Mouse (Mus musculus) thymus, adult 18-20 months (tissue): ENCODE measurements at regions not wholly inside any gene's neighbourhood (a gene's known extent, or its start where the extent isn't known, plus 50 kb on each side); places are given as distances from the start of the nearest gene placed in this dataset.

Experiments
- DNase-seq, 2 experiments: peaks; one replicate each; pipeline ENCODE4 v3.0.0; 2022; ENCODE audit warnings: mixed read lengths in 2 of 2

DNA sequence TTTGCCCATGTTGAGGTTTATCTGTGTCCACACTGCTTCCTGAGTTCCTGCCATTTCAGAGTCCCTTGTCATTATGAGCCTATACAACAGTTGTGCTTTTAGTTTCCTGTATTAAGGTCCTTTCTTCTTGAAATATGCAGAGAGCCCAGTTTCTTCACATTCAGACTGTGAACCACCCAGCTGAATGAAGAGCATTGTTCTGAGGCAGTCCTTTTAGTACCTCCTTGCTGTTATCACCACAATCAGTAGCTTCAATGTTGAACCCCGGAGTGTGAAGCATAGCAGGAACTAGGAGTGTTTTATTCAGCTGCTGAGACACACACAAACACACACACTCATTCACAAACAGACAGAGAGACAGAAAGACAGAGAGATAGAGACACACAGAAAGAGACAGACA lies 1452.1 kb downstream of the Gsdmc2 start:
- DNase-seq, result no peak

DNA sequence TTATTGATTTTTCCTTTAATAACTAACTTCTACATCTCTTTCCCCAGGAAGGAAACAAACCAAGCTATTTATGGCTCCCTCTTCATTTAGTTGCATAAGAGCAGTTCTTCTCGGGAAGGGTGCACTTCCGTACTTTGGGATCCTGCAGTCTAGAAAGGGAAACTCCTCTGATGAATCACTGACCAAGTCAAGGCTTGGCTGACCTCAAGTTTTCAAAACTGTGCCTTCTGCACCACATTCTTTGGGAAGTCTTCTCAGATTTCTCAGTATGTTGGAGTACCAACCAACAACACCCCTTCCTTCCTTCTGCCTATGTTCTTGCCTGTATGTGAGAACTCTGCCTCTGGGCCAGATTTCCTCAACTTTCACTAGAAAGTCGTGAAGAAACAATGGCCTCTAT lies 1452.6 kb downstream of the Gsdmc2 start:
- no peak for DNase-seq

DNA sequence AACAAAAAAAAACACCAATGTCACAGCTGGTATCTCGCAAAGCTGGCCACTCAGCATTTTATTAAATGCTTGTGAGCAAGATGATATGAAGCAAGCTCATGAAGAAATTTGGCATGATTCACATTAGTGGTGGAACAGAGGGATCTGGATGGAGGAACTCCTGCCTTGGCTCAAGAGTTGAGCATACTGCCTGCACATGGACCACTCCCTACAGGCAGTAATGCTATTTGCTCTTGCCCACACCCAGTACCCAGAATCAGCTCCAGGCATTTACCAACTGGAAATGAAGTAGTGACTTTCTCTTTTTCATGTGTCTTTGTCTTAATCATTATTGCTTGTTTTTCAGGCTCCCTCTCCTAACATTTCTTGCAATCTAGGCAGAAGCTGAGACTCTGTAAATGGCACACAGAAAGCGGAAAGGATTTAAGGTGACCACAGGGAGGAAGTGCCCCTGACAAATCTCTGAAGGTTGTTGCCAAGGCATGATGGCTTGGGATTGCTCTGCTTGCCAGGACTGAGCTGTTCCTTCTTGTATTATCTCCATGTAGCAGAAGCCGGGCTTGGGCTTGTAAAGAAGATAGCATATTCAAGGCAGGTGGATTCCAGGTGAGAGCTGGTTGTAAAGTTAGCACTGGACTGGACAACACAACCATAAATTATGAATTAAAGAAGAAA lies 1455.4 kb downstream of the Gsdmc2 start:
- DNase-seq, result no peak

DNA sequence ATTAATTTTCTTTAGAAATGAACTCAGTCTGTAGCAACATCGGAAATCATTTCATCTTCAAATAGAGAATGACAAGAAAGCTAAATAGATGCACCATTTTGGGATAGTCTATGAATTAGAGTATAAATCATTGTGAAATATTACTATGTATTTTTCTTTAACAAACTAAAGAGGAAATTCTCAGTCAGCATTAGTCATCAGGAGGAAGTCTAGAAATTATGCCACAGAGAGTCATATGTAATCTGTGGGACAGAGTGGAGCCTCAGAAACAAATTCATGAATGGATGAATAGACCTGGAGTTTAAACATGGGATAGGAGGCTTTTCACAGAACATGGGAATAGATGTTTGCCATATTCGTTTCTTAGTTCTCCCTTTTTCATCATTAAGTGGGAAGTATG lies 1459.4 kb upstream of the A1bg start:
- no peak for DNase-seq

DNA sequence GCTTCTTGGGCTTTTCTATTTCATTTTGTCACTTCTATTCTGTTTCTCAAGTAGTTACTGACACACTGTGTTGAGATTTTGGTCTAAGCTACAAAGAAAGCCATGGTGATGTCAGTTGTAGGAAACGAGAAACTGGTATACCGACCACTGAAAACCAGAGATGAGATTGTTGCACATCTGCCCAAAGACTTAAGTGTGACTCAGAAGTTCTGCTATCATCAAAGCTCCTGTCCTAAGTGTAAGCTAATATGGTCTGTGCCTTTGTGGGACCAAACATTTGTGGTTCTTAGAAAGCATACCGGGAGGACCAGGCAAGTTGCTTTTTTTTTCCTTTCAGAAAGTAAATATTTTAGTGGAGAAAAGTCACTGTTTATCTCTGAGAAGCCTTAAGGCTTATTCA lies 1451.8 kb upstream of the A1bg start:
- no peak for DNase-seq

DNA sequence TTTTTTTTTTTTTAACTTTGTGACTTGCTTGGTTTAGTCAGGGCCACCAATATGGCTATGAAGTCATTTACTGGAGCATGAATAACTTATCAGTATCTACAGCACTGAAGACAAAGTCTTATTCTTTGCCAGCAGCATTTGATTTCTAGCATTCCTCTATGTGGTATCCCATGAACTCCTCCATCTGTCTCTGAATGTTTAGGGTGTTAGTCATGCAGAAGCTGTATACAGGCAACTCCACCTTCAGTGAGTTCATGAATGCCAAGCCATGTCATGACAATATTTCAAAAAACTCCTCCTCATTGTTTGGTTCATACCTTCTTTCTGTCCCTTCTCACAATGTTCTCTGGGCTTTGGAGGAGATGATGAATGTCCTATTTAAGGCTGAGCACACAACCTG lies 1438.4 kb upstream of the A1bg start:
- DNase-seq, result no peak

DNA sequence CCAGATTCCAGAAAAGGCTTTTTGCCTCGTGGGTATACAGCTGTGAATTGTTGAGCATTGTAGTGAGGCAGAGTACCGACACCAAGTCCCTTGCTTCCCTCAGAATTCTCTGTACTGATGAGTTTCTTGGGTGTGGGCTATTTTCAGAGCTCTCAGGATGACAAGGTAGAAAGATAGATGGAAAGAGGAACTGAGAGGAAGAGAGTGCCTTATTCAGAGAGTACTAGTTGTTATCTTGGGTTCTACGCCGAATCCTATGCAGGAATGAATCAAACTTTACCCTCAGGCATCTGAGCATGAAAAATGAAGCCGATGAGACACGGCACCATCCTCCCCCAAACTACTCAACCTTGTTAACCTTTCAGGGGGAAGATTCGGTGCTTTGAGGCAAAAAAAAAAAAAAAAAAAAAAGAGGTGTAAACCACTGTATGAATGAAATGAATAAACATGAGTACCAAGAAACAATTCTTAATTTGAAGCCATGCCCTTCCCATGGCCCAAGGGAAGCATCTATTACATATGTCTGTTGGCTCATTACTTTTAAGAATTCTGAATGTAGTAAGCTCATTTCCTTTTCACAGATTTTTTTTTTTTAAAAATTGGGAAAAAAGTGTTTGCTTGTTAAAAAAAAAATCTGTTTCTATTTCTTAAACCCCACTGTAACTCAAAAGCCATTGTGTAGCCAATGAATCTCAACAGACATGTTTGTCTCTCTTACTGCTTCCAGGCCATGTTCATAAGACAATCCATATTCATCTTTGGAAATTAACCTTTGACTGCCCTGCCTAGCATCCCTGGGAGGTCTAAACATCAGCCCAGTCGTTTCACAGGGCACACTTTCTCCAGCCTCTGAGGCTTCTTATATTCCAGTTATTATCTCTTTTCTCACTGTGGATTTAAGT lies 1435.8 kb upstream of the A1bg start:
- DNase-seq, result no peak

DNA sequence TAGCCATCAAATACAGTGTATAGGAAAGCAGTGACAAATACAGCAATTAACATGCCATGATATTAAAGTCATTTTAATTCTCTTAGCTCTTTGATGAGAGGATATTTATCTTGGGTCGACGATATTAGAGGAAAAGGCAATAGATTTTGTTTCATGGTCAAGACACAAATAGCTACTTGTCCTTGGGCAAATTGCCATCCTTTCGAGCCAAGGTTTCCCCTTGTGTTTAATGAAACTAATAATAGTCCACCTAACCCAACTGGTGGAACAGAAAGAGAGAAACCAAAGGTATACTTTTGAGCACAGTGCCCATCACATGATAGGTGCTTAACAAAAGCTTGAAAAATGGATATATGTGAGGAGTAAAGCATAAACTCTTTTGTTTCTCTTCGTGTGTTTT lies 1431.0 kb upstream of the A1bg start:
- no peak for DNase-seq

DNA sequence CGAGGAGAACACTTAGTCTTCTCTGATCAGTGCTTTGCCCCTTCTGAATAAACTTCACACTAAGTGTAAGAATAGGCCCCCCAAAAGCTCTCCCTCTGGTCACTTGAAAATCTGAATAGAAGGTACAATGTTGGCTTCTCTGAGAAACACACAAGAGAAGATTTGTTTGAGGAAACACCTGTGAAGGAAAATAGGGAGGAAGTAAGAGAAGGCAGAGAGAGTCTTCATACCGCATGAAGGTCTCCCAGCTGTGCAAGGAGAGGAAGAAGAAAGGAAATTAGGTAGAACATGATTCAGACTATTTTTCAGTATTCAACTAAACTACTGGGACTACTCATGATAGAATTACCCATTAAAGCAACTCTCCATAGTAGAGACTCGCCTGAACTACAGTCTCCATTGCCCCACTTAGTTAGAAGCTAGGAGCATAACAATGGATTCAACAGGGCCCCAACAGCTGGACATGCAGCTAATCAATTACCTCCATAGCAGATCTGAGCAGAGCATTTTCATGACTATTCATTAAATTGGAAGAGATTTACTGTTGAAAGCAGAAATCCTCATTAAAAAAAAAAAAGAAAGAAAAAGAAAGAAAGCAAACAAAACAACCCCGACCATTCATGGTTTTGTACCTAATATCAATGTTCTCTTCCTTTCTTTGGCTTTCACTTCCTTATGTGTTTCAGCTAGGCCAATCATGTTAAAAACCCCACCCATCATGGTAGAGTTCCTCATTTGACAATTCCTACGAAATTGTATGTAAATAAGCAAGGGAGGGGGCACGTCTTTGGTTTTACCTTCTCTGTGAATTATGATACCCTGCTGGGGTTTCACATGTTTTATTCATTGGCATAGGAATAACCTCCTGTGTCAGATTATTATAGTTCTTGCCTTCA lies 1428.3 kb upstream of the A1bg start:
- no peak for DNase-seq

DNA sequence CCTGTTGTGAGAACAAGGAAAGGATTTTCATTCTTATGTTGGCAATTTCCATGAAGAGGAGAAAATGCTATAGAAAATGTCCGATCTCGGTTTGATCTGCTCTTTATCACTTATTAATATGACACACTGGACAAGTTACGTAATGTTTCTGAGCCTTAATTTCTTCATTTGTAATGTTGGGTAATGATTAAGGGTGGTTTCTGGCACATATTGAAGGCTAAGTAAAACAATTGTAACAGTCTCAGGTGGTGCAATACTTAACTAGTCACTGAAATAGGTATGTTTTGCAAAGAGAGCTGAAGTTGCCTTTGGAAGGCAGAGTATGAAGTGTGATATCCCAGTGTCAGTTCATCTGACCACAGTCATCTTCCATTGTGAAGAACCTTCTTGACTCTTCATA lies 1427.2 kb upstream of the A1bg start:
- DNase-seq, result no peak

DNA sequence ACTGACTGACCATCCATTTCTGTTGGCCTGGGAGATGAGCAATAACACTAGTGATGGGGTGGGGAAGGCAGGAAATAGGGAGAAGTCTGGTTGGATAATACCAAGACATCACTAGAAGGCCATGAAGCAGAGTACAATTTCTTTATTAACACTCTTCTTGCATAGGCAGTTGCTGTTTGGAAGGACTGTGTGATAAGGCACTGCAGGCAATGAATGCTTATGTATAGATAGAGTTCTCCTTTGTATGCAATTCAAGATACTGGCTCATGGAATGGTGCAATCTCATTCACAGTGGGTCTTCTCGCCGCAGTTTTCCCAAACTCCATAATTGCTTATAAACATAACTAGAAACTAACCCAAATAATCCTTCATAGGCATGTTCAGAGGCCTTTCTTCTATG lies 1426.1 kb upstream of the A1bg start:
- no peak for DNase-seq

DNA sequence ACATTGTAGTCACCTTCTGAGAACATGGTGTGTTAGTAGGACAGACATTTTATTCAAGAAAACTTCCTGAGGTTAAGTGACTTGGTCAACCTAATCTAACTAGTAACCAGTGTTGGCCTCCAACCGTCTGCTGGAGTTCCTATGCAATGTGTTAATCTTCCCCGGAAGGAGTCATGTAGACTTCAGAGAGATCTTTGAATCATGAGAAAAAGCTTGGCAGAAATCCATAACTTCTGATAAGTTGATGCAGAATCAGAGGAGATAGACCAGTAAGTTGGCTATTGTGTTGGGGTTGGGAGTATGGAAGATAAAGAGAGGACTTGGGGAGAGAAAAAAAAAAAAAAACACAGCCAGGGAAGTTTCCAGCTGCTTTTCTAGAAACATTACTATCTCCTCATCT lies 1424.9 kb upstream of the A1bg start:
- DNase-seq, result no peak

DNA sequence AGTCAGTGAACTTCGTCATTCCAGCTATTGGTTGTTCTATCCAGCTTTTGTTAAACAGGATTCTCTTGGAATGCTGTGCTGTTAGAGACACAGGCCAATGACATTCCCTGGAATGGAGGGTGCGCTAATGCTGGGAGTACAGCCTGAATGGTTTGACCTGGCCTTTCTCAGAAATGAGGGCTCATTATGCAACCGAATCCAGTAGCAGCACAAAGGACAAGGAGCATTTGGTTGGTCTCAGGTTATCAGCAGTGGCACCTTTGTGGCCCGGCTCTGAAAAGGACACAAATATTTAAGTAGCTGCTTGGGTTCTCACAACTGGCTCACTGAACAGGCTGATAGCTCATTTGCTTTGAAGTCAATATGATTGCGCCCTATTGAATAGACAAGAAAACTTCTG lies 1423.1 kb upstream of the A1bg start:
- DNase-seq, result no peak

DNA sequence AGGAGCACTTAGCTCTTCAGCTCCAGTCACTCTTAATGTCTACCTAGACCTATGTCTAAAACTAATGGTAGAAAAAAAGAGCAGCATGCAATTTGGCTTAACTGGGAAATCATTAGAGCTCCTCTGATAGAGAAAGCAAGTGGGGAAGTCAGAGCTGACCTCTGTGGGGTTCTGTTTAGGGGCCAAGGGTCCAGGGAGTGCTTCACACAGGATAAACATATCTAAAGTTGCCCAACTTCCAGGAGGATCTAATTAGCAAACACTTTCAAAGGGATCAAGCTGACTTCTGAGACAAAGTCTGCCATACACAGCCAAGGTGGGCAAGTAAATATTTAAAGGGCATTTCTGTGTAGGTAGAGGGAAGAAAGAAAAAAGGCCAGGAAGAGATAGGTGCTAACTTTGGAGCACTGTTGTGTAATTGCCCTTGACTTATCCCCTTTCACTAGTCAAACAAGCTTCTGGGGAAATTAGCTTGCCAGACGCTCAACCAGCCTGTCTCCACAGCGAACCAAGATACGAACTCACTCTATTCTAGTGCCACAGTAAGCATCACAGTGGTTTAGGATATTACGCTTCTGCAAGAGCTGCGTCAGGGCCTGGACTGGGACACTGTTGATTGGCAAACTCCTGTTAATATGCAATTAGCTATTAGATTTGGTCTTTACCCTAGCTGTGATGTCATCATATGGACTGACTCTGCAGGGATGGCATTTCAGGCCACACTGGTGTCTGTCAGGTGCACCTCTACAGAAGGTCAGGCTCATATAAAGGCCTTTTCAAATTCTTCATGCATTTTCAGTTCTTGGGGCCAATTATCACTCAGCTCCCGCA lies 1413.9 kb upstream of the A1bg start:
- no peak for DNase-seq

DNA sequence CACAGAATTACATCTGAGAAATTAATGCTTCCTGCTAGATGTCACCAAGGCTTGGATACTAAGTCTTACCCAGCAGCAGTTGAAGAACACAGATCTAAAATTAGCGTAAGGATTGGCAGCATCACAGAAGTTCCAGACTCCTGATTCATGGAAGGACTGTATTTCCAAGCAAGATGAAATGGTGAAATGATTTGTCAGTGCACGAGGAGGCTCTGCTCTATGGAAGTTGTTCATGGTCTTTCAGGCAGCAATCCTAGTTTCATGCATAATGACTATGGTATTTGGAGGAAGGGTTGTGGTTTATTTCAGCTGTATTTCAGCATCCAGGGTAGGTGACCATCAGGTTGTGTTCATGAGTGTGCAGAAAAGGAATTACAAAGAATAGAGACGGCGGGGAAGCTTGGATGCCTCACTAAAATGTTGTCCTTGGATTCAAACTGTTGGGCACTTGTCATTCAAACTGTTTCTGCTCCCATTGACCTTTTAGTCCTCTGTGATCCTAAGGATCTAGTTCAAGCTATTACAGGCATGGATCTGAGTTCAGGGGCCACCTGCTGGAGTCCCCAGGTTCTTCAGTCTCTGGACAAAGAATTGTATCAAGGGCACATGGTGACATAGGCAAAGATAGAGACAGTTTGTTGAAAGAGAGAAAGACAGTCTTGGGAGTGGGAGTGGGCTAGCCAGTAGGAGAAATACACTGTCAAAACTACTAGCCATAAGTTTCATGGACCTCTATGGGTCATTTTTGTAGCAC lies 1411.6 kb upstream of the A1bg start:
- no peak for DNase-seq

DNA sequence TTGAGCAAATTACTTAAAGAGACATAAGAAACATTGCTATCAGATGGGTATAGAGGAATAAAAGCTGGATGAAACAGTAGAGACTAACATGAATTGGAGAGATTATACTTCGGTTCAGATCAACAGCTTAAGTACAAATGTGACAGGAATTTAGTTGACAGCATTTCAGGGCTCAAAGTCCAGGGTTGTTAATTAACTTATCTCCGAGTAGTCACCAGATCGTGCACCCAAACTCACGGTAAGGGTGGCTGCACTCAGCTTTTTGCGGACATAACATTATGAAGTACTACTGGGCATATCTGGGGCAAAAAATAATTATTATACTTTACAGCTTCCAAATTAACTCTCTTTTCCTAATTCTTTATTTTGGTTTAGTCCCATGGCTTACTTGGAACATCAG lies 1409.3 kb upstream of the A1bg start:
- no peak for DNase-seq

DNA sequence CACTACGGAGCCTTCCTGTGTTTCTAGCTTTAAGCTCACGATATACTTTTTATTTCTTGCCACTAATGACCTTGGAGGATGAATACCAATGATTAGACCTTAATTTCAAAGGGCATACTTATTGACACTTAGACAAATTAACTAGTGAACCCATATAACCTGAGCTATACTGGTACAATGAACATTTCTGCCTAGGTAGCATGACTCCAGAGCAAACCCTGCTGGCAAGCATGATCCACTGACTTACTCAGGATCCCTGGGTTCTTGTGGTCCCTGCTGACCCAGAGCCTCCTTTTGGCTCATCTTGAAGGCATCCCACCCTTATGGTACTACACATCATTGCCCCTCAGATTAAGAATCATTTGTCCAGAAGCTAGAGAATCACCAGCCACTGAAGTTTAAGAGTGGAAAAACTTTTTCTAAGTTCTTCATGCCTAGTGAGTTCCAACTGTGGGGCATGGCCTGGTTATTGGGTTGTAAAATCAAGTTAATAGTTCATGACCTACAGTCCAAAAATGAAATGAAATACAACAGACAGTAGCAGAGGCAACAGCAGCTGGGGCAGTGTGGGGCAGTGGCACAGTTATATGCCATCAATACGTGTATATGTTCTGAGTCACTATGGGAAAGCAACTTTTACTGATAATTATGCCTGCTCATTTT lies 1408.5 kb upstream of the A1bg start:
- no peak for DNase-seq

DNA sequence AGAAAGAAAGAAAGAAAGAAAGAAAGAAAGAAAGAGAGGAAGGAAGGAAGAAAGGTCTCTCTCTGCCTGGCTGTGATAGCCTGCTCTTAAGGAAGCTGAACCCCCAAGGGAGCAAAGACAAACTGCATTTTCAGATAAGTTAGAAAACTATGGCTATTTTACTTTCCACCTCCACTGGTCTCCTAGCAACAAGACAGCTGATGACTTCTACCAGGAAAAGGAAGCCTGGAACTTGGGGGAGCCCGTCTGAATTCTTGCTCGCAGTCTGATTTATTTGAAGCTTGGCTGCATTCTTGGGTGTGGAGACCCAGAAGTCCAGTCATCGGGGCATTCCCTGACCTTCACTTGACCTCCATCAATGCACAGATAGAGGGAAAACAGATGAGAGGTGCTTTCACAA lies 1406.1 kb upstream of the A1bg start:
- no peak for DNase-seq

DNA sequence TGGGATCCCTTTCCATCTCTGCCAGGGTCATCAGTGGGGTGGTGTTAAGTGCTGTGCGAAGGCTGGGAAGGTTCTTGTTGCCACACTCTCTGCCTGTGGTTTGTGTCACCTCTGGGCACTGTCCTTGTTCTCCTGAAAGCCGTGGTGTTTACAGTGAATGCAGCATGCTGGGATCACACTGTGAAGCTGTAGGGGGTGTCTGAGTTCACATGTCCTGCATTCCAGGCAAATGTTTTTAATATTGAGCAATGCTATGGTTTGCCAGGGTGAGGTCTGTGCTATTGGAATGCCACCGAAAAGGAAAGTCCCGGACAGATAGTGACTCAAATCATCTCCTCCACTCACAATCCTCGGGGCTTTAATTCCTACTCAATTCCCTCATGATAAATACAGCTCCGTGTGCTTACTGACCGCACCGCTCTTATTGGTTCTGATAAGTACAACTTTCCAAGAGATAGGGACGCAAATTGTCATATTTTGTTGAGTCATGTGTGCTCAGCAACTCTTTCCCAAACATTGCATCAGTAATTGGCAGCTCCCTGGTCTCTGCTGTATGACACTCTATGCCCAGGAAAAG lies 1405.6 kb upstream of the A1bg start:
- DNase-seq, result no peak

DNA sequence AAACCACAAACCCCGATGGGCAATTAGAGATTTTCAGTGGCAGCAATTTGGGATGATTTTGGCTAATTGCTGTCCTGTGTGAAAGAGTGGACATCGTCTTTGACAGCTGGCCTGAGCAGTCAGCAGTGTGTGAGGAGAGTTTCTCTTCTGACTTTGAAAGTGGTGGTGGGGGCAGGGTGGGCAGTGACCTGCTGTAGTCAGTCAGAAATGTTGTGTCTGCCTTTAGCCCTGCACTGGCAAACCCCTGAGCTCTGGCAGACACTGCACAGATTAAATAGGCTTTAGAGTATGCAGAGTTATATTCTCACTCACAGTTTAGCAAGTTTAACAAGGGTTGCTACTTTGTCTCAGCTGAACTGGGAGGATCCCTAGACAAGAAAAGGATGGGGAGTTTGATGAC lies 1404.7 kb upstream of the A1bg start:
- no peak for DNase-seq

DNA sequence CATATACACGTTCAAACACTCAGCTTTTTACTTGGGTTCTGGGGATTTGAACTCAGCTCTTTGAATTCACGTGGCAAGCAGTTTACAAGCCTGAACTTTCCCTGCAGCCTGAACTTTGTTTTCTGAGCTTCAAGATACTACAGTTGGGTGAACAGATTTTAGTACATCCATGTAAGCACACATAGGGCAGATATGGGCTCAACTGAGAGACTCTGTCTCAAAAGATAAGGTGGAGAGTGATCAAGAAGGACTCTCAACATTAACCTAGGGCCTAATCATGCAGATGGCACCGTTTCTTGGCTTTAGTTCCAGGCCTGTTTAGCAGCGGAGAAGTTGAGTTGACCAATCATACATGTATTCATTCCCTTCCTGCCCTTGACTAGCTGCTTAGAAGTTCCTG lies 1403.7 kb upstream of the A1bg start:
- DNase-seq, result no peak
